Mouse (Mus musculus): Measurements from ENCODE around the gene Ssb. TPM values are rescaled to one million over a fixed set of nuclear protein-coding genes. Genes with fewer than 3 reads are reported as not detected.

The Ssb gene
- polyA plus RNA-seq, 1 experiment from 2014 or later = 239 TPM

- 45% methylated on average over 2 of the region's 2 CpGs for WGBS
- H3K9ac ChIP-seq (ENCODE audit: low read depth, low read length) = no peak overlapping the region
- no peak overlapping the region for H3K4me3 ChIP-seq (ENCODE audit: low read length)
- peaks cover 28% of the 10 kb centered on the region for H3K4me1 ChIP-seq (ENCODE audit: control insufficient read depth, insufficient read depth, low read depth, low read length)
- ATAC-seq = peak; percentile 26; the same call in 1 of the 2 replicates
- H3K9me3 ChIP-seq (ENCODE audit: control insufficient read depth, low read length) = no peaks in the 10 kb centered on the region
- H3K27me3 ChIP-seq (replicated peaks; ENCODE audit: control insufficient read depth, insufficient read depth, low read length) = no peaks in the 10 kb centered on the region
- peaks cover 11% of the 10 kb centered on the region for H3K36me3 ChIP-seq (ENCODE audit: control insufficient read depth, insufficient read depth, low read length)
- peak overlapping the region; percentile 24; the same call in 1 of the 2 replicates for H3K4me2 ChIP-seq (ENCODE audit: low read length)
- peak overlapping the region; percentile 33 for H3K27ac ChIP-seq (ENCODE audit: low read depth, low read length)
Observed at GRCm38 (mm10) chr2:69826380-69826779, 35.0 kb upstream of the Ssb start.

- no peak for ATAC-seq
- H3K9me3 ChIP-seq (ENCODE audit: control insufficient read depth, low read length) = no peaks in the 10 kb centered on the region
- H3K9ac ChIP-seq (ENCODE audit: low read depth, low read length) = no peak overlapping the region
- H3K36me3 ChIP-seq (ENCODE audit: control insufficient read depth, insufficient read depth, low read length) = peaks cover 11% of the 10 kb centered on the region
- no peak overlapping the region for H3K27ac ChIP-seq (ENCODE audit: low read depth, low read length)
- peaks cover 20% of the 10 kb centered on the region for H3K4me1 ChIP-seq (ENCODE audit: control insufficient read depth, insufficient read depth, low read depth, low read length)
- WGBS = 61% methylated on average over 7 of the region's 7 CpGs
- no peak overlapping the region for H3K4me3 ChIP-seq (ENCODE audit: low read length)
- H3K27me3 ChIP-seq (replicated peaks; ENCODE audit: control insufficient read depth, insufficient read depth, low read length) = no peaks in the 10 kb centered on the region
- no peak overlapping the region for H3K4me2 ChIP-seq (ENCODE audit: low read length)
Observed at GRCm38 (mm10) chr2:69828031-69828430, 33.3 kb upstream of the Ssb start.

- Histone ChIP-seq H3K4me1 (ENCODE audit: control insufficient read depth, insufficient read depth, low read depth, low read length) (peaks cover 13% of the 10 kb centered on the region), H3K9ac (ENCODE audit: low read depth, low read length) (no peak overlapping the region), H3K4me3 (ENCODE audit: low read length) (no peak overlapping the region), H3K9me3 (ENCODE audit: control insufficient read depth, low read length) (no peaks in the 10 kb centered on the region), H3K4me2 (ENCODE audit: low read length) (no peak overlapping the region), H3K27ac (ENCODE audit: low read depth, low read length) (no peak overlapping the region), H3K27me3 (replicated peaks; ENCODE audit: control insufficient read depth, insufficient read depth, low read length) (no peaks in the 10 kb centered on the region), H3K36me3 (ENCODE audit: control insufficient read depth, insufficient read depth, low read length) (peaks cover 24% of the 10 kb centered on the region)
- WGBS = 88% methylated on average over 2 of the region's 2 CpGs
- no peak for ATAC-seq
Observed at GRCm38 (mm10) chr2:69829680-69830079, 31.7 kb upstream of the Ssb start.

DNA sequence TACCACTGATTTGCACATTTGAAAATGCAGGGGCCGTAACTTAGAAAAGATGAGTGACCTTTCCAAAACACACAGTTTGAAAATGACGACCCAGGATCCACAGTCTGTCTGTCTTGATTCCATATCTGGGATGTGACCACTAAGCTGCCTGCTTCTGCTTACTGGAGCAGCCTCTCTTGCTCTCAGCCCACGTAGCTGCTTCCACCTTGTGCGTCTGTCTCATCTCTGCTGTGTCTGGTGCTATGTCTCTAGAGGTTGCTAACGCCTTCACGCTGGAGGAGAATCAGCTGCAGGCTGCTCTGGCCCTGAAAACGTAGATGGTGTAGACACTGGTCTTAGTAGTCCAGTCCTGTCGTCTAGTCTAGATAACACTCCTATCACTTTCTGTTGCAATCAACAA is 31.2 kb upstream of the Ssb start:
- H3K36me3 ChIP-seq (ENCODE audit: control insufficient read depth, insufficient read depth, low read length) = peaks cover 24% of the 10 kb centered on the region
- no peak overlapping the region for H3K4me3 ChIP-seq (ENCODE audit: low read length)
- no peak for ATAC-seq
- no peak overlapping the region for H3K4me2 ChIP-seq (ENCODE audit: low read length)
- peaks cover 10% of the 10 kb centered on the region for H3K4me1 ChIP-seq (ENCODE audit: control insufficient read depth, insufficient read depth, low read depth, low read length)
- 91% methylated on average over 8 of the region's 8 CpGs for WGBS
- H3K27ac ChIP-seq (ENCODE audit: low read depth, low read length) = no peak overlapping the region
- no peak overlapping the region for H3K9ac ChIP-seq (ENCODE audit: low read depth, low read length)
- no peaks in the 10 kb centered on the region for H3K9me3 ChIP-seq (ENCODE audit: control insufficient read depth, low read length)
- H3K27me3 ChIP-seq (replicated peaks; ENCODE audit: control insufficient read depth, insufficient read depth, low read length) = no peaks in the 10 kb centered on the region

- WGBS = 74% methylated on average over 7 of the region's 7 CpGs
- Histone ChIP-seq H3K9ac (ENCODE audit: low read depth, low read length) (no peak overlapping the region), H3K4me1 (ENCODE audit: control insufficient read depth, insufficient read depth, low read depth, low read length) (no peaks in the 10 kb centered on the region), H3K36me3 (ENCODE audit: control insufficient read depth, insufficient read depth, low read length) (peaks cover 22% of the 10 kb centered on the region), H3K27ac (ENCODE audit: low read depth, low read length) (no peak overlapping the region), H3K4me3 (ENCODE audit: low read length) (no peak overlapping the region), H3K27me3 (replicated peaks; ENCODE audit: control insufficient read depth, insufficient read depth, low read length) (no peaks in the 10 kb centered on the region), H3K9me3 (ENCODE audit: control insufficient read depth, low read length) (no peaks in the 10 kb centered on the region), H3K4me2 (ENCODE audit: low read length) (no peak overlapping the region)
- ATAC-seq = no peak
Observed at GRCm38 (mm10) chr2:69837244-69837967, 24.0 kb upstream of the Ssb start.

DNA sequence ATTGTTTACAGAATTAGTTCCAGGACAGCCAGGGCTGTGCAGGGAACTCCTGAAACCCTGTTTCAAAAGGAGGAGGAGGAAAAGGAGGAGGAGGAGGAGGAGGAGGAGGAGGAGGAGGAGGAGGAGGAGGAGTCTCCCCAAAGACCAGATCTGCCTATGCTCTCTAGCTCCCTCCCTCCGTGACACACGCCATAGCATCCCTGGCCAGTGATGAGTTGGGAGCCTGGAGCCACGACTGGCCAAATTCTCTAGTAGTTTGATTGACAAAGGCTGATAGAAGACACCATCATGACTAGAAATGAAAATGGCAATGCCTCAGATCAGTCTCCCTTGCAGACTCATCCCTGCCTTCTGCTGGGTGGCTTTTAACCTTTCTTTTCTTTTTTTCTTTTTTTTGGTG is 23.4 kb upstream of the Ssb start:
- ATAC-seq = no peak

DNA sequence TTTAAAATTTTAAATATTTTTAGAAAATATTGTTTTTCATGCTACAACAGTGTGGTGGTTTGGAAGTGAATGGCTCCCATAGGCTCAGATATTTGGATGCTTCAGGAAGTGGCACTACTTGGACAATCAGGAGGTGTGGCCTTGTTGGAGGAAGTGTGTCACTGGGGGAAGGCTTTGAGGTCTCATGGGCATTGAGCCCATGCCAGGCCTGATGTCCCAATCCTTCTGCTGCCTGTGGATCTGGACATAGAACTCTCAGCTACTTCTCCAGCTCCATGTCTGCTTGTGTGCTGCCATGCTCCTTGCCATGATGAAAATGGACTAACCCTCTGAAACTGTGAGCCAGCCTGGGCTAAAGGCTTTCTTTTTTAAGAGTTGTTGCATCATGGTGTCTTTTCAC is 22.7 kb upstream of the Ssb start:
- no peak for ATAC-seq
- H3K27me3 ChIP-seq (replicated peaks; ENCODE audit: control insufficient read depth, insufficient read depth, low read length) = no peaks in the 10 kb centered on the region

More for the DNA sequence above, 23.4 kb upstream of the Ssb start:
- Histone ChIP-seq H3K27me3 (replicated peaks; ENCODE audit: control insufficient read depth, insufficient read depth, low read length) (no peaks in the 10 kb centered on the region), H3K36me3 (ENCODE audit: control insufficient read depth, insufficient read depth, low read length) (peaks cover 22% of the 10 kb centered on the region), H3K4me3 (ENCODE audit: low read length) (no peak overlapping the region), H3K9me3 (ENCODE audit: control insufficient read depth, low read length) (no peaks in the 10 kb centered on the region), H3K4me2 (ENCODE audit: low read length) (no peak overlapping the region), H3K4me1 (ENCODE audit: control insufficient read depth, insufficient read depth, low read depth, low read length) (no peaks in the 10 kb centered on the region), H3K27ac (ENCODE audit: low read depth, low read length) (no peak overlapping the region), H3K9ac (ENCODE audit: low read depth, low read length) (no peak overlapping the region)
- 25% methylated on average over 3 of the region's 3 CpGs for WGBS

DNA sequence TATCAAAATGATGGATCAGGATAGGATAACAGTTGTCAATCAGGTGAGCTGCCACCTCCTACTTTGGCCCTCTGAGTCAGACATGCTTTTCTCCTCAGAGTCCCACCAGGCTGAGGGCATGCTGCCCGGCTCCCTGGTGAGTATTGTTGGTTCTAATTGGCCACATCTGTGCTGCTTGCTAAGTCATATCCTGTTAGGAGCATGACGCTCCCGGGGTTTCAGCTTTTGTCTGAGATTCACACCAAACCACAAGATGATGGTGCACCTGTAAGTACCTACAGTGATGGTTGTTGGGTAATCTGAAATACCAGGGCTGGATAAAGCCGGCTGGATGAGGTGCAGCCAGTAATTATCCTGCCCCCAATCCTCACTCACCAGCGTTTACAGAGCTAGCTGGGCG is 21.1 kb upstream of the Ssb start:
- Histone ChIP-seq H3K4me2 (ENCODE audit: low read length) (no peak overlapping the region), H3K36me3 (ENCODE audit: control insufficient read depth, insufficient read depth, low read length) (peaks cover 9% of the 10 kb centered on the region), H3K27me3 (replicated peaks; ENCODE audit: control insufficient read depth, insufficient read depth, low read length) (no peaks in the 10 kb centered on the region), H3K4me3 (ENCODE audit: low read length) (no peak overlapping the region), H3K4me1 (ENCODE audit: control insufficient read depth, insufficient read depth, low read depth, low read length) (no peaks in the 10 kb centered on the region), H3K9me3 (ENCODE audit: control insufficient read depth, low read length) (no peaks in the 10 kb centered on the region), H3K9ac (ENCODE audit: low read depth, low read length) (no peak overlapping the region), H3K27ac (ENCODE audit: low read depth, low read length) (no peak overlapping the region)
- WGBS = 35% methylated on average over 6 of the region's 6 CpGs
- no peak for ATAC-seq

More for the DNA sequence above, 22.7 kb upstream of the Ssb start:
- H3K36me3 ChIP-seq (ENCODE audit: control insufficient read depth, insufficient read depth, low read length) = peaks cover 15% of the 10 kb centered on the region
- H3K27ac ChIP-seq (ENCODE audit: low read depth, low read length) = no peak overlapping the region
- no peaks in the 10 kb centered on the region for H3K9me3 ChIP-seq (ENCODE audit: control insufficient read depth, low read length)
- H3K4me3 ChIP-seq (ENCODE audit: low read length) = no peak overlapping the region
- no peak overlapping the region for H3K9ac ChIP-seq (ENCODE audit: low read depth, low read length)
- no peak overlapping the region for H3K4me2 ChIP-seq (ENCODE audit: low read length)
- H3K4me1 ChIP-seq (ENCODE audit: control insufficient read depth, insufficient read depth, low read depth, low read length) = no peaks in the 10 kb centered on the region

DNA sequence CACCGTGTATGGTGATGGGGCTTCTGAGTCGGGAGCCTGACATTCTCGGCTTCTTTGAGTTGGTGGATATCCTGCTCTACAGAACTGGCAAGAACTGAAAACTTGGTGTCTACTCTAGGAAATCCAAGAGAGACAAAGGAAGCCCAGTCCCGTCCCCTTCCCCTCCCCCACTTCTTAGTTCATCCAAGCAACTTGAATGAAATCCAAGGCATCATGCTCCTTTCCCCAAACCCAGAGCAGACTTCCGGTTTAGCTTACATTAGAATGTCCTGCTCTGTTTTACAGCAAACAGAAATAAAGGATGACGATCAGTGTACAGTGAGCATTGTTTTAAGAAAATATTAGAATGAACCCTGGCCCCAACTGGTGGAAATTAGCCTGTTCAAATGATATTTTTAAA is 12.1 kb upstream of the Ssb start:
- no peaks in the 10 kb centered on the region for H3K4me1 ChIP-seq (ENCODE audit: control insufficient read depth, insufficient read depth, low read depth, low read length)
- no peak overlapping the region for H3K27ac ChIP-seq (ENCODE audit: low read depth, low read length)
- no peak overlapping the region for H3K4me2 ChIP-seq (ENCODE audit: low read length)
- no peak overlapping the region for H3K9ac ChIP-seq (ENCODE audit: low read depth, low read length)
- H3K9me3 ChIP-seq (ENCODE audit: control insufficient read depth, low read length) = 0 out of 2 replicates have a peak, but pooled peaks cover 3% of the 10 kb centered on the region
- H3K36me3 ChIP-seq (ENCODE audit: control insufficient read depth, insufficient read depth, low read length) = no peaks in the 10 kb centered on the region
- 62% methylated on average over 6 of the region's 6 CpGs for WGBS
- H3K27me3 ChIP-seq (replicated peaks; ENCODE audit: control insufficient read depth, insufficient read depth, low read length) = no peaks in the 10 kb centered on the region
- no peak overlapping the region for H3K4me3 ChIP-seq (ENCODE audit: low read length)
- no peak for ATAC-seq
